Mouse (Mus musculus) brain, adult 2 months (tissue): ENCODE measurements at regions not wholly inside any gene's neighbourhood (a gene's known extent, or its start where the extent isn't known, plus 50 kb on each side); places are given as distances from the start of the nearest gene placed in this dataset.
"Not testable (repeated sequence)": the region's sequence is repeated elsewhere in the genome, so short reads cannot be mapped to it uniquely, and the experiment has no call there.

Source experiments
- DNase-seq: peaks from one replicate; pipeline ENCODE4 v3.0.0; 2011; ENCODE audit warnings: low read depth, low spot score

DNA sequence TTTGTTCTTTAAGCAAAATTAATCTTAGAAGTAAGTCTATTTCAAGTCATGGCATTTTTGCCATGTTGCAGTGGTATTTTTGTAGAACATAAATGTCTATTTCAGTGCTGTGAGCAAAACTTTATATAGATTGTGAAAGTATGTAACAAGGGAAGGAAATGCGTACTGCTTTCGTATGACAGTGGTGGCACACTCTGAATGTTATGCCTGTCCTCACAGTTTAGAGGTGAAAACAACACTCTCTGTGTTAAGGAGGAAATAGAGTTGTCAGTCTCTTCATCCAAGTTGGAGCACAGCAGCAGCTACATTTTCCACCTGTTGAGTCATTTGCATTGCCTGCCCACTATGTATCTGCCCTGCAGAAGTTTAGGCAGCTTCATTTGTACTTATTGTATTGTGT lies 550.0 kb upstream of the Gm10801 start:
- DNase-seq, result peak; percentile 36

DNA sequence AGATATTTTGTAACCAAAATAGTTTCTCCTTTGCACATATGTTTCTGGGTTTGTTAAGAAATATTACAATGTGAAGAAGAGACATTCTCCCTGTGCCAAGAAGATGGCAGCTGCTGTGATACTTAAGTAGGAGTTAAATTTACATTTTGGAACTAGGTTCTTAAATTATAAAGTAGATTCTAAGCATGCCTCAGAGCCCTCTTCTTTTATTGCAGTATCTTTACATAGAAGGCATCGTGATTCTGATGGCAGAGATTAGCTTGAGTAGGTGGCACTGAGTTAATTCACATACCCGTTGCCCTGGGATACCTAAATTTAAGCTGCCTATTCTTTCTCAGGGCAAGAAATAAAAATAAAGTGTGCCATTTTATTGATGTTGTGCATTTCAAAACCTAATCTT lies 538.6 kb upstream of the Gm10801 start:
- peak; percentile 90 for DNase-seq

DNA sequence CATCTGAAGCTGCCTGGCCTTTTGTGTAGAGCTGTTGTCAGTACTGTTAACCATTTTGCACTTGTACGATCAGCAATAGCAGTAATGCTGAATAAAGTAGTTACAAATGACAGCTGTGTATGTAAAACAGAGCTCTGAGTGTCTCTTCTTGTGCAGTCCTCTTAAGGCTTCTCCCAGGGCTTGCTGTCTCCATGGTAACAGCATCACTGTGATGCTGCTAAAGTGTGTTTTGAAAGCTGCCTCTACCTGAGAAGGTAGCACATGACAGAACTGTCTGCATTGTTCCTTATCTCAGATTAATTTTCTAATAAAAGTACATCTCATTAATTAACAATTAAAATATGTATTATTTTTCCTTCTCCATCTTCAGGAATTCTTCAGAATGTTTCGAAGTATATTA lies 537.4 kb upstream of the Gm10801 start:
- DNase-seq, result peak; percentile 65

DNA sequence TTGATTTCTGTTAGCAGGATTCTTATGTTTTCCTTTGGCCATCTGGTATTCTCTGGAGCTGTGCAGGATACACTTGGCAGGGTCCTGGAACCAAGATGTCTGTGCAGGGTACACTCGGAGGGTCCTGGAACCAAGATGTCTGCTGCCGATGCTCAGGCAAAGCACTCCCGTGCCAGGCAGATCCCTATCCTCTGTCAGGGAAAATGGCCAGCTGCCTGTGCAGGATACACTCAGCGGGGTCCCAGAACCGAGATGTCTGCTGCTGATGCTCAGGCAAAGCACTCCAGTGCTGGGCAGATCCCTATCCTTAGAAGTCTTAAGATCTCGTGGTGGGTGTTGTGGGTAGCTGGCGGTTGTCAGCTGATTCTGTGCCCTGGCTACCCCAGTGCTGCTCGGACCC lies 521.6 kb upstream of the Gm10801 start:
- not testable (repeated sequence) for DNase-seq

DNA sequence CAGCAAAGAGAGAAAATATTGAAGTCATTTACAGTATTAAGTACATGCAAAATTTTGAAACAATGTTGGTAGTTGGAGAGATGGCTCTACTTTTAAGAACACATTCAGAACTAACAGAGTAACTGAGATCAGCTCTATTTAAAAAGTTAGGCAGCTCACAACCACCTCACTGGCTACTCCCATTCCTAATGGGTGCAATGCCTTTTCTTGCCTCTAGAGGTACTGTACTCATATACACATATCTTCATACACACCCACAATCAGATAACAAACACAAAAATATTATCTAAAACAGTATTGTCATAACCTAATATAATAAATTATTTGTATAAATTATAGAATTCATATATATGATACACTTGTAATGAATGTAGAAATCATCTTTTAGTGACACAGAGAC lies 518.3 kb upstream of the Gm10801 start:
- DNase-seq, result no peak
